Mouse (Mus musculus): Measurements from ENCODE around the gene Filip1l. TPM values are rescaled to one million over a fixed set of nuclear protein-coding genes. Genes with fewer than 3 reads are reported as not detected.

The Filip1l gene
- polyA plus RNA-seq (2014; fragmentation: Nextera tagmentation; extraction: Ambion mirVana): 26.0 and 26.8 TPM in 2 replicates

DNA sequence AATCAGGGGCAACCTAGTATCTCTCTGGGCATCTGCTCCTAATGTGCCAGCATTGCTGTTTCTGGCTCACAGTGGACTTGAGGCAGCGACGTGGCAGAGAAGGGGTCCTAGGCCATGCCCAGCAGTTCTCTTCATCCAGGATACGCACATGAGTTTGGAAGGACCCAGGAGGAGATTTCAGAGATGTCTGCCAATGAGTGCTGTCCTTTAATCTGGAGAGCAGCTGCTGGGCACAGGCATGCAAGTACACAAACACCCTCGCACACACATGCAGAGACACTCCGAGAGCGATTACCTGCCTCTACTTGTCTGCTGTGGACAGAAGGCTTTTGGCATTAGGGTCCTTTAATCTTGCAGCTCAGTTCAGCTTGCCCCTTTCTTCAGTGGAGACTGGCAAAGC lies at the start of gene Filip1l:
Gene Filip1l (plus strand): TSS at position 343 of the 400 bp plus-strand sequence.
- H3K9ac ChIP-seq (ENCODE audit: low read depth, low read length): peak within 1 kb of the TSS; percentile 50; the same call in 1 of the 2 replicates
- H3K27ac ChIP-seq (ENCODE audit: low read depth, low read length): peak within 1 kb of the TSS; percentile 70
- peaks cover 25% of the 10 kb centered on the region for H3K4me1 ChIP-seq (ENCODE audit: control insufficient read depth, insufficient read depth, low read length)
- no peaks in the 10 kb centered on the region for H3K9me3 ChIP-seq (replicated peaks; ENCODE audit: control insufficient read depth, low read length)
- WGBS (ENCODE audit: insufficient replicate concordance): 71% methylated on average over 6 of the region's 6 CpGs
- ATAC-seq (replicated peaks; ENCODE audit: insufficient number of reproducible peaks, low FRiP score, low TSS enrichment): no peak
- no peaks in the 10 kb centered on the region for H3K27me3 ChIP-seq (ENCODE audit: control insufficient read depth, insufficient read depth, low read length)
- H3K4me3 ChIP-seq (ENCODE audit: low read depth, low read length): no peak within 1 kb of the TSS
- peak within 1 kb of the TSS; percentile 39 for H3K4me2 ChIP-seq
- H3K36me3 ChIP-seq (ENCODE audit: control insufficient read depth, insufficient read depth, low read length): no peaks in the 10 kb centered on the region

DNA sequence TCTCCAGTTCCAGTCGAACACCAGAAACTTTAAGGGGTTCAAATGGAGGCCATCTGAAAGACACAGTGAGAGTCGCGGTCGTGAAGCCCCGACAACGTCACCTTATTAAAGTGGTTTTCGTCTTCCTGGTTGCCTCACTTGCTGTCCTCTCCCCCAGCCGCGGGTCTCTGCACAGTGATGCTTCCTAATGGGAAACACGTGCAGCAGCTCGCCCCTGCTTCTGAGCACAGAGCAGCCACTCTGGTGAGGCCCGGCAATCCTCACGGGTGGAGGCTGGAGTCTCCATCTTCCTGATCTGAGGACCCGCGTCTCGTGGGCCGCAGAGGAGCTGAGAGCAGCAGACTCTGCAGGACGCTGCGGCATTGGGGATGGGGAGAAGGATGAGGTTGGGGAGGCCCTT lies 49.2 kb upstream of the Filip1l start:
- ATAC-seq (replicated peaks; ENCODE audit: insufficient number of reproducible peaks, low FRiP score, low TSS enrichment): no peak
- 0 out of 2 replicates have a peak overlapping the region, but pooled peaks have one; percentile 16 for H3K9ac ChIP-seq (ENCODE audit: low read depth, low read length)
- H3K4me2 ChIP-seq: no peak overlapping the region
- H3K27ac ChIP-seq (ENCODE audit: low read depth, low read length): no peak overlapping the region
- H3K9me3 ChIP-seq (replicated peaks; ENCODE audit: control insufficient read depth, low read length): no peaks in the 10 kb centered on the region
- no peaks in the 10 kb centered on the region for H3K36me3 ChIP-seq (ENCODE audit: control insufficient read depth, insufficient read depth, low read length)
- H3K27me3 ChIP-seq (ENCODE audit: control insufficient read depth, insufficient read depth, low read length): no peaks in the 10 kb centered on the region
- H3K4me1 ChIP-seq (ENCODE audit: control insufficient read depth, insufficient read depth, low read length): peaks cover 13% of the 10 kb centered on the region; the same call in 1 of the 2 replicates
- 57% methylated on average over 19 of the region's 19 CpGs for WGBS (ENCODE audit: insufficient replicate concordance)
- H3K4me3 ChIP-seq (ENCODE audit: low read depth, low read length): no peak overlapping the region

DNA sequence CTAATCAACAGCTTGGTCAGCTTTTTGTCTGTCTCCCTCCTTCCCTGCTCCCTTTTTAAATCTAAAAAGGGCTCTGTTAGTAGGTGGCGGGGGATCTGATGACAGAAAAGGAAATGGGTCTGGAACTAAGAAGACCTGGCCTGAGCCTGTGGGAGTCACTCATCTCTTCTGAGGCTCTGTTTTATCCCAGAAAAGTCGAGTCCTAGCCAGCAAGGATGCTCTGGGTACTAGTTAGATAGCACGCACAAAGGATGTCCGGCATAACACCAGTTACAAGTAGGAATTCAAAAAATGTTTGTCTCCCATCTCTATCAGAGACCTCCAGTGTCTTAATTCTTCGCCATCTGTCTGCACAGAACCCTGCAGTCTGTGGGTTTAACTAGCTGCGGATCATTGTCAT lies 47.4 kb upstream of the Filip1l start:
- Histone ChIP-seq H3K9ac (ENCODE audit: low read depth, low read length) (no peak overlapping the region), H3K27ac (ENCODE audit: low read depth, low read length) (no peak overlapping the region), H3K4me3 (ENCODE audit: low read depth, low read length) (no peak overlapping the region), H3K4me2 (no peak overlapping the region), H3K4me1 (ENCODE audit: control insufficient read depth, insufficient read depth, low read length) (peaks cover 13% of the 10 kb centered on the region; the same call in 1 of the 2 replicates), H3K9me3 (replicated peaks; ENCODE audit: control insufficient read depth, low read length) (no peaks in the 10 kb centered on the region), H3K36me3 (ENCODE audit: control insufficient read depth, insufficient read depth, low read length) (no peaks in the 10 kb centered on the region), H3K27me3 (ENCODE audit: control insufficient read depth, insufficient read depth, low read length) (no peaks in the 10 kb centered on the region)
- ATAC-seq (replicated peaks; ENCODE audit: insufficient number of reproducible peaks, low FRiP score, low TSS enrichment): no peak
- WGBS (ENCODE audit: insufficient replicate concordance): 51% methylated on average over 6 of the region's 6 CpGs

DNA sequence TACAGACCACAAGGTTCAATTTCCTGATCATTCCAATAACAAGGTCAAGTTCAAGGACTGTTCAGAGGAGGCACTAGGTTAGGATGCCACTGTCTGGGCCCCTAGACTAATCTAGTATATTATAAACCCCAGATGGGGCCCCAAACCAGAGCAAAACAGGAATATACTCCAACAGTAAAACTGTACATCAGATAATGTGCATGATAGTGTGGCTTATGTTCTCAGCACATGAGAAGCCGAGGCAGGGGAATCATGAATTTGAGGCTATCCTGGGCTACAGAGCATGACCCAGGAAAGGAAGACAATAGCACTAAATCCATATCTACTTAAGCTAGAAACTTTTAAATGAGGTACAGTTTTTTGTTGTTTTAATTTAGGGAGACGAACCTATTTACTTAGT lies 40.8 kb upstream of the Filip1l start:
- H3K4me2 ChIP-seq: no peak overlapping the region
- no peak for ATAC-seq (replicated peaks; ENCODE audit: insufficient number of reproducible peaks, low FRiP score, low TSS enrichment)
- no peaks in the 10 kb centered on the region for H3K27me3 ChIP-seq (ENCODE audit: control insufficient read depth, insufficient read depth, low read length)
- no peak overlapping the region for H3K4me3 ChIP-seq (ENCODE audit: low read depth, low read length)
- H3K4me1 ChIP-seq (ENCODE audit: control insufficient read depth, insufficient read depth, low read length): peaks cover 6% of the 10 kb centered on the region
- no peak overlapping the region for H3K27ac ChIP-seq (ENCODE audit: low read depth, low read length)
- H3K9me3 ChIP-seq (replicated peaks; ENCODE audit: control insufficient read depth, low read length): no peaks in the 10 kb centered on the region
- no peak overlapping the region for H3K9ac ChIP-seq (ENCODE audit: low read depth, low read length)
- WGBS (ENCODE audit: insufficient replicate concordance): 82% methylated on average over 2 of the region's 2 CpGs
- H3K36me3 ChIP-seq (ENCODE audit: control insufficient read depth, insufficient read depth, low read length): no peaks in the 10 kb centered on the region

DNA sequence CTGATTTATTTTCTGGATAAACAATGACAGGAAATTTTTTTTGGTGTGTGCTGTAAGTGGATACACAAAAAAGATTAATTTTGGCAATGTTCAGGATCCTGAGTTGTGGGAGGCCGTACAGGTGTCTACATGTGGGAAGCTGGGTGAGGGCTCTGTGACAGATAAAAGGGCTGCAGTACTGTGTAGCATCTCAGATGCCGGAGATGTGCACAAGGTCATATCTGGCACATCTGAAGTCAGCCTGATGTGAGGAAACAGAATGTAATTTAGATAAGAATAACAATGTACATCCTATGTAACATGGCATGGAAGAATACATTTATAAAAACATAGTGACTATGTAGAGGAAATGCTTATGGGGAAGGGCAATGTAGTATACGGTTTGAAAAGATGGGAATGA lies 39.4 kb upstream of the Filip1l start:
- H3K4me2 ChIP-seq: no peak overlapping the region
- H3K9ac ChIP-seq (ENCODE audit: low read depth, low read length): no peak overlapping the region
- no peaks in the 10 kb centered on the region for H3K36me3 ChIP-seq (ENCODE audit: control insufficient read depth, insufficient read depth, low read length)
- H3K4me1 ChIP-seq (ENCODE audit: control insufficient read depth, insufficient read depth, low read length): peaks cover 5% of the 10 kb centered on the region; the same call in 1 of the 2 replicates
- H3K4me3 ChIP-seq (ENCODE audit: low read depth, low read length): no peak overlapping the region
- no peak overlapping the region for H3K27ac ChIP-seq (ENCODE audit: low read depth, low read length)
- WGBS (ENCODE audit: insufficient replicate concordance): 86% methylated on average over 3 of the region's 3 CpGs
- H3K9me3 ChIP-seq (replicated peaks; ENCODE audit: control insufficient read depth, low read length): no peaks in the 10 kb centered on the region
- ATAC-seq (replicated peaks; ENCODE audit: insufficient number of reproducible peaks, low FRiP score, low TSS enrichment): no peak
- no peaks in the 10 kb centered on the region for H3K27me3 ChIP-seq (ENCODE audit: control insufficient read depth, insufficient read depth, low read length)

DNA sequence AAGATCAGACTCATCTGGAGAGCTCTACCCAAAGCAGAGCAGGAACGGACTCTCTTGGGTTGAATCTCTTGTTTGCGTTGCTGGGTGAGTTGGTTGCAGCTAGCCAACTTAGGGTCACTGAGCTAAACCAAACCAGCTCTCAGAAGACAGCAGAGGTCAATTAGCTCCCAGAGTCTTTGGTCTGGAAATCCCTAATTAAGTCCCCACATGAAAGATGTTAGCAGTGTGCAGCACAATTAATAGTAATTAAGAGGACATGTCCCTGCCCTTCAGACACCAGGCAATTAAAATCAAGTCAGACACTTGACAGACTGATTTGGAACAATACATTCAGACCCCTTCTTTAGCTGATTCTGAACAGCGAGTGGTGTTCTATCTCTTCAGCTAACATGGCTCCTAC lies 38.7 kb upstream of the Filip1l start:
- WGBS (ENCODE audit: insufficient replicate concordance): 81% methylated on average over 3 of the region's 3 CpGs
- no peaks in the 10 kb centered on the region for H3K9me3 ChIP-seq (replicated peaks; ENCODE audit: control insufficient read depth, low read length)
- H3K4me3 ChIP-seq (ENCODE audit: low read depth, low read length): no peak overlapping the region
- H3K4me2 ChIP-seq: no peak overlapping the region
- H3K27me3 ChIP-seq (ENCODE audit: control insufficient read depth, insufficient read depth, low read length): no peaks in the 10 kb centered on the region
- ATAC-seq (replicated peaks; ENCODE audit: insufficient number of reproducible peaks, low FRiP score, low TSS enrichment): no peak
- H3K9ac ChIP-seq (ENCODE audit: low read depth, low read length): no peak overlapping the region
- H3K4me1 ChIP-seq (ENCODE audit: control insufficient read depth, insufficient read depth, low read length): peaks cover 5% of the 10 kb centered on the region
- H3K36me3 ChIP-seq (ENCODE audit: control insufficient read depth, insufficient read depth, low read length): no peaks in the 10 kb centered on the region
- no peak overlapping the region for H3K27ac ChIP-seq (ENCODE audit: low read depth, low read length)

DNA sequence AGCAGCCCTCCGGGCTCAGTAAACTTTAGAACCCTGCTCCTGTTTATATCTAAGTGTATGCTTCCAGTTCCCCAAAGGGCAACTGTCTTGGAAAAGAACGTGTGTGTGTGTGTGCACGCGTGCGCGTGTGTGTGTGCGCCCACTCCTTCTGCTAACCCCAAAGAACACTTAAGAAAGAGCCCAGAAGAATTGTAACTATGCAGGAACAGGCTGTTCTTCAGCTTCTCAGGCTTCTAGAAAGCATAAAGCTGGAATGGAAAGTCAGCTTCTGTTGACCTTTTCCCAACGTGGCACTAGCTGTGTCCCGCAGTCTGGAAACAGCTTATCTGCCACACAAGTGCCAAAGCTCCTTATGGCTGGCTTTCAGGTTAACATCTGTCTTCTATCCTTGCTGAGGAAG lies 37.9 kb upstream of the Filip1l start:
- WGBS (ENCODE audit: insufficient replicate concordance): 80% methylated on average over 9 of the region's 9 CpGs

DNA sequence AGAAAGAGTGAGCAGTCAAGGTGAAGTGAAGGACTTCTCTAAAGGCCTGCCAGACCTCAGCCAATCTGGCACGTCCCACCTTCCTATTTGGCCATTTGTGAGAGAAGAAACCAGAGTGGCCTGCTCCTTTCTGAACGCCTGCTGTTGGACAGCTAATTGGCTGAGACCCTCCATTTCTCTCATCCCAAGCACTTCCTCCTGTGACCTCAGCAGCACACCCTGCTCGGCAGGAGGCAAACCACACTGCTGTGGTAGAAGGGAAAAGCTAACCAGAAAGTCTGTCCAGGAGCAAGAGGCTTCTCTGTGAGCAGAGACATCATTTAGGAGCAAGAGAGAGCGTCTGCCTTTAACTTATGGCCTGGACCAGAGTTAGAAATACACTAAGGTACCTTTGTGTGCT lies 35.8 kb upstream of the Filip1l start:
- no peak overlapping the region for H3K27ac ChIP-seq (ENCODE audit: low read depth, low read length)
- no peak overlapping the region for H3K9ac ChIP-seq (ENCODE audit: low read depth, low read length)
- H3K4me3 ChIP-seq (ENCODE audit: low read depth, low read length): no peak overlapping the region
- H3K36me3 ChIP-seq (ENCODE audit: control insufficient read depth, insufficient read depth, low read length): no peaks in the 10 kb centered on the region
- no peak overlapping the region for H3K4me2 ChIP-seq
- H3K27me3 ChIP-seq (ENCODE audit: control insufficient read depth, insufficient read depth, low read length): no peaks in the 10 kb centered on the region
- no peaks in the 10 kb centered on the region for H3K9me3 ChIP-seq (replicated peaks; ENCODE audit: control insufficient read depth, low read length)
- no peak for ATAC-seq (replicated peaks; ENCODE audit: insufficient number of reproducible peaks, low FRiP score, low TSS enrichment)
- WGBS (ENCODE audit: insufficient replicate concordance): 56% methylated on average over 4 of the region's 4 CpGs
- peaks cover 5% of the 10 kb centered on the region for H3K4me1 ChIP-seq (ENCODE audit: control insufficient read depth, insufficient read depth, low read length)

More for the DNA sequence above, 37.9 kb upstream of the Filip1l start:
- Histone ChIP-seq H3K36me3 (ENCODE audit: control insufficient read depth, insufficient read depth, low read length) (no peaks in the 10 kb centered on the region), H3K27me3 (ENCODE audit: control insufficient read depth, insufficient read depth, low read length) (no peaks in the 10 kb centered on the region), H3K9me3 (replicated peaks; ENCODE audit: control insufficient read depth, low read length) (no peaks in the 10 kb centered on the region), H3K4me1 (ENCODE audit: control insufficient read depth, insufficient read depth, low read length) (peaks cover 5% of the 10 kb centered on the region), H3K27ac (ENCODE audit: low read depth, low read length) (no peak overlapping the region), H3K4me3 (ENCODE audit: low read depth, low read length) (no peak overlapping the region), H3K9ac (ENCODE audit: low read depth, low read length) (no peak overlapping the region), H3K4me2 (no peak overlapping the region)
- no peak for ATAC-seq (replicated peaks; ENCODE audit: insufficient number of reproducible peaks, low FRiP score, low TSS enrichment)

DNA sequence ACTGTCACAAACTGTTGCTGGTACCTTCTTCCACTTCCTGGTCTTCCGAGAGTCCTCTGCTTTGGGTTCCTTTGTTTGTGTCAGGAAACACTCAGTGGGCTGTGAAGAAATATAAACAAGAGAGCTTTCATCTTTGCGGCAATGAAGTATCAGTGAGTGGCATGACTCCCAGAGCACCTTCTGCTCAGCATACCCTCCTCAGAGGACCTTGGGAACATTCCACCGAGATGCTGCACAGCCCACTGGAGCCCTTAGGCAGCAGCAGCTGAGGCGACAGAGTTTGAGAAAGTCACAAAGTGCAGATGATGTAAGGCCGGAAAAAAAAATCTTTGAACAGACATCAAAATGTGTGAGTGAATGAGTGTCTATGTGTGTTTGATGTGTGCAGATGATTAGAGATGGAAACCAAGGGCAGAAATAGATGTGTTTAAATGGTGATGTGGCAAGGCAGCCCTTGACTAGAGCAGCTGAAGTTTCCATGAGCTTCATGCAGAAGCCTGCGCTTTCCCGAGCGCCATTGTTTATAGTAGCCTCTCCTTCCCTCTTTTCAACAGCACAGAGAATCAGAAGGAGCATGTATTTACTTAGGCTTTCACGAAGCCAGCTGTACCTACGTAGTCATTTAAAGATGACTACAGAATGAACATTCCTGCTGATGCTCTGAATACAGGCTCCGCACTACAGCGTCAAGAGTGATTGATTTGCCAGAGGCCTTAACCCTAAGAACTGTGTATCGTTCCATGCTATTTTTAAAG lies 34.8 kb upstream of the Filip1l start:
- peaks cover 5% of the 10 kb centered on the region for H3K4me1 ChIP-seq (ENCODE audit: control insufficient read depth, insufficient read depth, low read length)
- no peak for ATAC-seq (replicated peaks; ENCODE audit: insufficient number of reproducible peaks, low FRiP score, low TSS enrichment)
- H3K9ac ChIP-seq (ENCODE audit: low read depth, low read length): no peak overlapping the region
- WGBS (ENCODE audit: insufficient replicate concordance): 49% methylated on average over 13 of the region's 13 CpGs
- no peaks in the 10 kb centered on the region for H3K9me3 ChIP-seq (replicated peaks; ENCODE audit: control insufficient read depth, low read length)
- H3K4me3 ChIP-seq (ENCODE audit: low read depth, low read length): no peak overlapping the region
- H3K27ac ChIP-seq (ENCODE audit: low read depth, low read length): no peak overlapping the region
- H3K36me3 ChIP-seq (ENCODE audit: control insufficient read depth, insufficient read depth, low read length): no peaks in the 10 kb centered on the region
- H3K4me2 ChIP-seq: no peak overlapping the region
- H3K27me3 ChIP-seq (ENCODE audit: control insufficient read depth, insufficient read depth, low read length): no peaks in the 10 kb centered on the region

Data from heart, embryonic 11.5 days (tissue).